Mouse (Mus musculus) lung, embryonic 14.5 days (tissue): Measurements from ENCODE around the gene Cbln1. TPM values are rescaled to one million over a fixed set of nuclear protein-coding genes. Genes with fewer than 3 reads are reported as not detected.
A peak's percentile ranks its signal among the peaks of the same experiment; 100 is the strongest.

Source experiments
- ATAC-seq: fragments of 200-750 bp; cut with Nextera tagmentation; 2 replicates; pipeline ENCODE4 v1.8.0; 2017; ENCODE audit warnings: mild to moderate bottlenecking, moderate TSS enrichment, moderate library complexity; ENCODE audit not compliant: insufficient read depth
- DNase-seq: peaks from one replicate; pipeline ENCODE4 v3.0.0-alpha.2; 2015
- H3K27ac ChIP-seq: fragments of 300-500 bp; sonication (generic); 2 replicates; pipeline ENCODE4 v1.5.1; 2014; ENCODE audit warnings: low read depth, mild to moderate bottlenecking, moderate library complexity
- H3K27me3 ChIP-seq: fragments of 300-500 bp; sonication (generic); 2 replicates; pipeline ENCODE4 v1.6.1; 2014; ENCODE audit warnings: low read length, control low read depth; ENCODE audit not compliant: insufficient read depth
- H3K36me3 ChIP-seq: fragments of 300-500 bp; sonication (generic); 2 replicates; pipeline ENCODE4 v1.6.1; 2014; ENCODE audit warnings: control low read depth; ENCODE audit not compliant: insufficient read depth
- H3K4me1 ChIP-seq: fragments of 300-500 bp; sonication (generic); 2 replicates; pipeline ENCODE4 v1.6.1; 2014; ENCODE audit warnings: antibody characterized with exemption, control low read depth; ENCODE audit not compliant: insufficient read depth
- H3K4me2 ChIP-seq: fragments of 300-500 bp; sonication (generic); 2 replicates; pipeline ENCODE4 v1.6.1; 2014; ENCODE audit warnings: mild to moderate bottlenecking
- H3K4me3 ChIP-seq: fragments of 300-500 bp; sonication (generic); 2 replicates; pipeline ENCODE4 v1.5.1; 2014; ENCODE audit warnings: low read depth, low read length
- H3K9ac ChIP-seq: fragments of 300-500 bp; sonication (generic); 2 replicates; pipeline ENCODE4 v1.6.1; 2014
- H3K9me3 ChIP-seq: fragments of 300-500 bp; sonication (generic); 2 replicates; pipeline ENCODE4 v1.6.1; 2016; ENCODE audit warnings: low read depth, low read length, control low read depth
- CTCF ChIP-seq: IDR thresholded peaks from 2 replicates; pipeline ENCODE4 v1.5.1; 2016; ENCODE audit warnings: antibody characterized with exemption, low read depth
- WGBS: fragments of 180-500 bp; shearing (Covaris S2); extraction: QIAGEN DNeasy Blood & Tissue Kit; methylation state at CpG from one replicate; pipeline ENCODE4 v1.1.7; 2014; 5-methylcytosine and 5-hydroxymethylcytosine counted together
- polyA plus RNA-seq: library from polyadenylated mRNA; unstranded; fragments of >200 nt; fragmentation: Nextera tagmentation; extraction: Ambion mirVana; gene quantifications from 2 replicates; pipeline ENCODE4 v1.2.1, GENCODE M21; 2014

Gene Cbln1
- polyA plus RNA-seq, 1 experiment from 2014 or later = not detected

- Histone ChIP-seq H3K4me1 (no peaks in the 10 kb centered on the region), H3K27ac (no peak overlapping the region), H3K4me3 (no peak overlapping the region), H3K36me3 (no peaks in the 10 kb centered on the region), H3K9me3 (no peaks in the 10 kb centered on the region), H3K27me3 (peaks cover 41% of the 10 kb centered on the region), H3K9ac (no peak overlapping the region), H3K4me2 (no peak overlapping the region)
- ATAC-seq = no peak
- DNase-seq = no peak
- WGBS = 40% methylated on average over 3 of the region's 3 CpGs
- TF ChIP-seq CTCF = no peak
Observed at GRCm38 (mm10) chr8:87477102-87477645, 4.8 kb upstream of the Cbln1 start.

GRCm38 (mm10) chr8:87475551-87475950, 3.1 kb upstream of the Cbln1 start:
- Histone ChIP-seq H3K4me2 (no peak overlapping the region), H3K9me3 (no peaks in the 10 kb centered on the region), H3K27ac (no peak overlapping the region), H3K9ac (no peak overlapping the region), H3K36me3 (no peaks in the 10 kb centered on the region), H3K4me1 (no peaks in the 10 kb centered on the region), H3K4me3 (no peak overlapping the region), H3K27me3 (peaks cover 57% of the 10 kb centered on the region)
- 50% methylated on average over 3 of the region's 3 CpGs for WGBS
- ATAC-seq (no peak), DNase-seq (no peak)
- no peak for TF ChIP-seq CTCF

- H3K4me2 ChIP-seq = no peak overlapping the region
- H3K4me1 ChIP-seq = no peaks in the 10 kb centered on the region
- no peaks in the 10 kb centered on the region for H3K9me3 ChIP-seq
- H3K36me3 ChIP-seq = no peaks in the 10 kb centered on the region
- no peak for DNase-seq
- no peak for TF ChIP-seq CTCF
- H3K27me3 ChIP-seq = peaks cover 69% of the 10 kb centered on the region
- no peak overlapping the region for H3K9ac ChIP-seq
- H3K4me3 ChIP-seq = no peak overlapping the region
- WGBS = 69% methylated on average over 8 of the region's 8 CpGs
- no peak for ATAC-seq
- H3K27ac ChIP-seq = no peak overlapping the region
Observed at GRCm38 (mm10) chr8:87474379-87474778, 2.0 kb upstream of the Cbln1 start.

GRCm38 (mm10) chr8:87473940-87474339, 1.5 kb upstream of the Cbln1 start:
- DNase-seq = no peak
- H3K4me1 ChIP-seq = no peaks in the 10 kb centered on the region
- H3K9me3 ChIP-seq = no peaks in the 10 kb centered on the region
- no peak overlapping the region for H3K27ac ChIP-seq
- peaks cover 73% of the 10 kb centered on the region for H3K27me3 ChIP-seq
- 27% methylated on average over 2 of the region's 2 CpGs for WGBS
- no peak overlapping the region; the same call in 1 of the 2 replicates for H3K4me2 ChIP-seq
- TF ChIP-seq CTCF = 0 out of 2 replicates have a peak, but pooled peaks have one; percentile 6
- no peak for ATAC-seq
- no peak overlapping the region for H3K9ac ChIP-seq
- no peak overlapping the region for H3K4me3 ChIP-seq
- no peaks in the 10 kb centered on the region for H3K36me3 ChIP-seq

- no peak overlapping the region for H3K27ac ChIP-seq
- no peak for TF ChIP-seq CTCF
- no peak for ATAC-seq
- peaks cover 75% of the 10 kb centered on the region for H3K27me3 ChIP-seq
- 2% methylated on average over 30 of the region's 30 CpGs for WGBS
- H3K4me1 ChIP-seq = no peaks in the 10 kb centered on the region
- no peak for DNase-seq
- no peak overlapping the region for H3K9ac ChIP-seq
- H3K4me3 ChIP-seq = peak overlapping the region; percentile 46
- peak overlapping the region; percentile 88 for H3K4me2 ChIP-seq
- H3K36me3 ChIP-seq = no peaks in the 10 kb centered on the region
- no peaks in the 10 kb centered on the region for H3K9me3 ChIP-seq
Observed at GRCm38 (mm10) chr8:87473314-87473713, 905 bp upstream of the Cbln1 start.

GRCm38 (mm10) chr8:87471603-87472270, 672 bp downstream of the Cbln1 start:
- Histone ChIP-seq H3K9me3 (no peaks in the 10 kb centered on the region), H3K4me1 (no peaks in the 10 kb centered on the region), H3K4me2 (peak overlapping the region; percentile 88), H3K27me3 (peaks cover 85% of the 10 kb centered on the region), H3K9ac (no peak overlapping the region), H3K36me3 (no peaks in the 10 kb centered on the region), H3K4me3 (peak overlapping the region; percentile 46), H3K27ac (no peak overlapping the region)
- under 1% methylated on average over 28 of the region's 36 CpGs for WGBS
- no peak for TF ChIP-seq CTCF
- peak; percentile 35; the same call in 1 of the 2 replicates for ATAC-seq
- DNase-seq = peak; percentile 12

GRCm38 (mm10) chr8:87470834-87471602, 1.4 kb downstream of the Cbln1 start:
- peak; percentile 5 for DNase-seq
- WGBS = 1% methylated on average over 32 of the region's 32 CpGs
- Histone ChIP-seq H3K9me3 (no peaks in the 10 kb centered on the region), H3K4me3 (peak overlapping the region; percentile 46), H3K4me2 (peak overlapping the region; percentile 37), H3K27me3 (peaks cover 92% of the 10 kb centered on the region), H3K4me1 (no peaks in the 10 kb centered on the region), H3K9ac (no peak overlapping the region), H3K36me3 (no peaks in the 10 kb centered on the region), H3K27ac (no peak overlapping the region)
- no peak for ATAC-seq
- no peak for TF ChIP-seq CTCF
